Mouse (Mus musculus) cerebellum, adult 9-11 months (tissue): Measurements from ENCODE around the gene Tmem171.

Experiments
- DNase-seq: peaks from one replicate; pipeline ENCODE4 v3.0.0; 2022

Gene Tmem171

GRCm38 (mm10) chr13:98691956-98692515 lies 2.6 kb downstream of the Tmem171 start:
- no peak for DNase-seq

- no peak for DNase-seq
Observed at GRCm38 (mm10) chr13:98690886-98691285, 3.7 kb downstream of the Tmem171 start.

- no peak for DNase-seq
Observed at GRCm38 (mm10) chr13:98689605-98690290, 4.9 kb downstream of the Tmem171 start.

GRCm38 (mm10) chr13:98687931-98688330 lies 6.7 kb downstream of the Tmem171 start:
- DNase-seq = no peak

- no peak for DNase-seq
Observed at GRCm38 (mm10) chr13:98684144-98684900, 10.3 kb downstream of the Tmem171 start.

GRCm38 (mm10) chr13:98683412-98683811 lies 11.2 kb downstream of the Tmem171 start:
- no peak for DNase-seq

GRCm38 (mm10) chr13:98680470-98681060 lies 14.1 kb downstream of the Tmem171 start:
- DNase-seq = no peak

- no peak for DNase-seq
Observed at GRCm38 (mm10) chr13:98679631-98680041, 15.0 kb downstream of the Tmem171 start.

GRCm38 (mm10) chr13:98679230-98679629 lies 15.4 kb downstream of the Tmem171 start:
- DNase-seq = no peak

GRCm38 (mm10) chr13:98673922-98674321 lies 20.7 kb downstream of the Tmem171 start:
- no peak for DNase-seq

GRCm38 (mm10) chr13:98669296-98669695 lies 25.3 kb downstream of the Tmem171 start:
- no peak for DNase-seq

- no peak for DNase-seq
Observed at GRCm38 (mm10) chr13:98667316-98667715, 27.3 kb downstream of the Tmem171 start.

GRCm38 (mm10) chr13:98665240-98665639 lies 29.4 kb downstream of the Tmem171 start:
- no peak for DNase-seq

- DNase-seq = no peak
Observed at GRCm38 (mm10) chr13:98662173-98662675, 32.4 kb downstream of the Tmem171 start.

- no peak for DNase-seq
Observed at GRCm38 (mm10) chr13:98656034-98656471, 38.6 kb downstream of the Tmem171 start.

GRCm38 (mm10) chr13:98655346-98655745 lies 39.3 kb downstream of the Tmem171 start:
- no peak for DNase-seq

- DNase-seq = no peak
Observed at GRCm38 (mm10) chr13:98654129-98654939, 40.3 kb downstream of the Tmem171 start.

- no peak for DNase-seq
Observed at GRCm38 (mm10) chr13:98652194-98652593, 42.4 kb downstream of the Tmem171 start.

GRCm38 (mm10) chr13:98651228-98651977 lies 43.2 kb downstream of the Tmem171 start:
- no peak for DNase-seq

GRCm38 (mm10) chr13:98647775-98648568 lies 46.7 kb downstream of the Tmem171 start:
- no peak for DNase-seq
